Mouse (Mus musculus): ENCODE measurements around the gene C1s1.

Gene C1s1

GRCm38 (mm10) chr6:124542284-124542683 lies at the start of gene C1s1:
Gene C1s1, minus strand, starts transcription at chr6:124542359.
- 0% methylated on average over 1 of the region's 1 CpGs for WGBS

- 85% methylated on average over 4 of the region's 4 CpGs for WGBS
These were observed 44.1 kb upstream of the C1s1 start for GRCm38 (mm10) chr6:124586266-124586665.

- 86% methylated on average over 3 of the region's 3 CpGs for WGBS
These were observed 43.6 kb upstream of the C1s1 start for GRCm38 (mm10) chr6:124585761-124586160.

GRCm38 (mm10) chr6:124584935-124585334 lies 42.8 kb upstream of the C1s1 start:
- WGBS: 75% methylated on average over 3 of the region's 3 CpGs

GRCm38 (mm10) chr6:124582231-124582630 lies 40.1 kb upstream of the C1s1 start:
- WGBS: 100% methylated on average over 1 of the region's 1 CpGs

GRCm38 (mm10) chr6:124580155-124580554 lies 38.0 kb upstream of the C1s1 start:
- 65% methylated on average over 6 of the region's 7 CpGs for WGBS

- 91% methylated on average over 3 of the region's 3 CpGs for WGBS
These were observed 33.1 kb upstream of the C1s1 start for GRCm38 (mm10) chr6:124575155-124575678.

GRCm38 (mm10) chr6:124570026-124570425 lies 27.9 kb upstream of the C1s1 start, which contains the start of gene C1rb:
Gene C1rb, plus strand, starts transcription at chr6:124570294.
- WGBS: under 1% methylated on average over 8 of the region's 8 CpGs

- WGBS: 86% methylated on average over 2 of the region's 2 CpGs
These were observed 19.5 kb upstream of the C1s1 start for GRCm38 (mm10) chr6:124561611-124562010.

- 87% methylated on average over 4 of the region's 4 CpGs for WGBS
These were observed 19.0 kb upstream of the C1s1 start for GRCm38 (mm10) chr6:124561156-124561555.

- WGBS: 76% methylated on average over 2 of the region's 2 CpGs
These were observed 13.8 kb upstream of the C1s1 start for GRCm38 (mm10) chr6:124555956-124556355.

GRCm38 (mm10) chr6:124552766-124553165 lies 10.6 kb upstream of the C1s1 start:
- WGBS: 74% methylated on average over 22 of the region's 22 CpGs

GRCm38 (mm10) chr6:124549023-124549550 lies 6.9 kb upstream of the C1s1 start:
- 88% methylated on average over 3 of the region's 3 CpGs for WGBS

GRCm38 (mm10) chr6:124547979-124548378 lies 5.8 kb upstream of the C1s1 start:
- WGBS: 92% methylated on average over 3 of the region's 3 CpGs

GRCm38 (mm10) chr6:124545425-124545824 lies 3.3 kb upstream of the C1s1 start:
- WGBS: 76% methylated on average over 2 of the region's 2 CpGs

GRCm38 (mm10) chr6:124544466-124544865 lies 2.3 kb upstream of the C1s1 start:
- WGBS: 87% methylated on average over 6 of the region's 6 CpGs

GRCm38 (mm10) chr6:124541176-124541575 lies 983 bp downstream of the C1s1 start:
- 80% methylated on average over 2 of the region's 2 CpGs for WGBS

GRCm38 (mm10) chr6:124536125-124536829 lies 5.9 kb downstream of the C1s1 start:
- WGBS: 69% methylated on average over 8 of the region's 8 CpGs

- 91% methylated on average over 8 of the region's 8 CpGs for WGBS
These were observed 11.1 kb downstream of the C1s1 start for GRCm38 (mm10) chr6:124531077-124531476.

- 82% methylated on average over 3 of the region's 3 CpGs for whole genome bisulfite sequencing
These were observed 14.3 kb downstream of the C1s1 start for GRCm38 (mm10) chr6:124527881-124528280.

- 38% methylated on average over 7 of the region's 7 CpGs for WGBS
These were observed 20.1 kb downstream of the C1s1 start for GRCm38 (mm10) chr6:124522082-124522481.

- WGBS: 83% methylated on average over 4 of the region's 4 CpGs
These were observed 24.4 kb downstream of the C1s1 start for GRCm38 (mm10) chr6:124517733-124518132.

- 3% methylated on average over 6 of the region's 6 CpGs for WGBS
These were observed 29.8 kb downstream of the C1s1 start, which contains the start of gene C1ra for GRCm38 (mm10) chr6:124512355-124512836. Gene C1ra, plus strand, starts transcription at chr6:124512405.
